Mouse (Mus musculus) monocyte, adult 59 days (primary cell): ENCODE measurements around the gene Arhgef16. TPM values are rescaled to one million over a fixed set of nuclear protein-coding genes. Genes with fewer than 3 reads are reported as not detected.

Experiments
- total RNA-seq, 2 experiments: library from RNA; stranded (reverse); gene quantifications; one replicate each; pipeline ENCODE4 v1.2.4; 2023

Gene Arhgef16
- not detected for total RNA-seq

GRCm38 (mm10) chr4:154301466-154301881 lies at the start of gene Arhgef16:
TSS of gene Arhgef16 (minus strand) at chr4:154301676.

GRCm38 (mm10) chr4:154335761-154336160 lies 34.3 kb upstream of the Arhgef16 start, which contains the start of gene B230104I21Rik:
TSS of gene B230104I21Rik (plus strand) at chr4:154336127.

Other genes starting within 250 kb of the Arhgef16 start
- gene Trp73, start 161.5 kb downstream of the Arhgef16 start, total RNA-seq = not detected
- gene Wrap73, start 159.3 kb downstream of the Arhgef16 start, total RNA-seq = 10 to 100 TPM; 12.1 to 17.8 TPM
- gene Tprgl, start 141.0 kb downstream of the Arhgef16 start, total RNA-seq = 100 to 1,000 TPM; 118 to 119 TPM
- under 1 TPM; 0.39 to 0.50 TPM for gene Megf6, start 130.9 kb downstream of the Arhgef16 start, total RNA-seq
- gene B230104I21Rik, start 34.5 kb upstream of the Arhgef16 start, total RNA-seq = not detected